Mouse (Mus musculus): Measurements from ENCODE around the gene St3gal3. TPM values are rescaled to one million over a fixed set of nuclear protein-coding genes. Genes with fewer than 3 reads are reported as not detected.

Gene St3gal3
- total RNA-seq (2023) = 14.5 TPM

GRCm38 (mm10) chr4:118134485-118135365 is at the start of gene St3gal3:
St3gal3 (minus strand) TSS chr4:118134914.

GRCm38 (mm10) chr4:118179467-118180300 is 45.0 kb upstream of the St3gal3 start, which contains the start of gene Kdm4a:
Kdm4a (minus strand) TSS chr4:118180043.

GRCm38 (mm10) chr4:117929391-117929881 is 205.3 kb downstream of the St3gal3 start, which contains the start of gene Artn:
Artn (minus strand) TSS chr4:117929763.

GRCm38 (mm10) chr4:117914591-117915442 is 219.9 kb downstream of the St3gal3 start, which contains the start of gene Ipo13:
Ipo13 (minus strand) TSS chr4:117914999.

GRCm38 (mm10) chr4:117891738-117892161 is 243.0 kb downstream of the St3gal3 start, which contains the start of gene Dph2:
Dph2 (minus strand) TSS chr4:117892032.

GRCm38 (mm10) chr4:117887133-117887532 is 247.6 kb downstream of the St3gal3 start, which contains the start of gene Atp6v0b:
Atp6v0b (minus strand) TSS chr4:117887333.

GRCm38 (mm10) chr4:117882701-117883691 is 251.7 kb downstream of the St3gal3 start, which contains the start of gene B4galt2:
B4galt2 (minus strand) TSS chr4:117883487.

Other genes starting within 250 kb of the St3gal3 start
- 112 TPM for gene Atp6v0b, start 247.6 kb downstream of the St3gal3 start, total RNA-seq (2023)
- gene Dph2, start 242.9 kb downstream of the St3gal3 start, total RNA-seq (2023) = 15.6 TPM
- 41.1 TPM for gene Ipo13, start 219.9 kb downstream of the St3gal3 start, total RNA-seq (2023)
- 0.24 TPM for gene Artn, start 205.2 kb downstream of the St3gal3 start, total RNA-seq (2023)
- 60.1 TPM for gene Kdm4a, start 45.1 kb upstream of the St3gal3 start, total RNA-seq (2023)
- gene Ptprf, start 156.5 kb upstream of the St3gal3 start, total RNA-seq (2023) = 1.9 TPM

Data from CD8-positive naive resting alpha-beta T cell, adult 57 days (primary cell).